Mouse (Mus musculus) testis, adult 2 months (tissue): ENCODE results near the gene Srebf1.

Experiments used
- CTCF ChIP-seq: fragments of 200-500 bp; IDR thresholded peaks from 2 replicates; pipeline ENCODE4 v1.5.1; 2012; ENCODE audit warnings: low read depth, mild to moderate bottlenecking, inconsistent platforms, low read length, moderate library complexity; ENCODE audit not compliant: control insufficient read depth, insufficient read depth, insufficient replicate concordance
- POLR2A ChIP-seq: fragments of 200-500 bp; IDR thresholded peaks from 2 replicates; pipeline ENCODE4 v1.6.1; 2012; ENCODE audit warnings: low read depth, mild to moderate bottlenecking, inconsistent platforms, low read length, moderate library complexity; ENCODE audit not compliant: control insufficient read depth

DNA sequence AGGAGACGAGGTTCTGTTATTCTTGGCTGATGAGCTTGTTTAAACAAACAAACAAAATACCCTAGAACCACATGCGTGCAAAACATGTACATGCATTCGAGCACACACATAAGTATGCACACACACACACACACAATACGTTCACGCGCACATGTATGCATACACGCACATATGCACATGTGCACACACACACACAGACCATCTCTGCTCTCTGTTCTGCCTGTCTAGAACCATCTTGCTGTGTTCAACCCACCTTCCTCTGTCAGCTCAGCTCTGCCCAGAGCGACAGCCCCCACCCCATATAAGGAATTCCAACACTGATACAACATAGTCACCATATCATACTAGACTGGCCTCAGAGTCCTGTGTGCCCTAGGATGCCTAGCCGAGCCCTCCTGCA lies 34.3 kb upstream of the Srebf1 start:
- TF ChIP-seq POLR2A, result no peak
- TF ChIP-seq CTCF, result no peak
